Mouse (Mus musculus): ENCODE data around the gene Scn8a.

Scn8a gene

DNA sequence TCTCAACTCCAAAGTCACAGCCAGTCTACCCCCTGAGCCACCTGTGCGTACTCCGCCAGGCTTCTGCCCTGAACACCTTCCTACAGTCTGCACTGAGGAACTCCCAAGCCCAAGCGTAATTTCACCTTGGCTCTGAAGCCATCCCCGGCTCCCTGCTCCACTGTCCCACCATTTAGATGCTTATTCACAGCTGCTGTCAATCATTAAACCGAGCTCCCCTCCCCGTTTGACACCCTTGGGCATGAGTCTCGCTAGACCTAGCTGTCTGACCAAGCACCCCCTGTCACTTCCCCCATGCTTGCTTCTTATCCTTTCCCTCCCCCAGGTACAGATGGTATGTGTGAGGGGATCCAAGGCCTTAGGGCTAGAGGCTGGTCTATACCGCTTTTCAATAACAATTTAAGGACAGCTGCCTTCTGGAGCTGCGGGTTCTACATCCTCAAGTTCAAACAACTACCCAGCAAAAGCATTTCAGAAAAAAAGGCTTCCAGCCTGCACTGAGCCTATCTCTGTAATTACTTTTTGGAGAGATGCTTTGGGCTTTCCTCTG is 200.1 kb downstream of the Scn8a start:
- DNase-seq (ENCODE audit: low read depth, low spot score), result no peak

DNA sequence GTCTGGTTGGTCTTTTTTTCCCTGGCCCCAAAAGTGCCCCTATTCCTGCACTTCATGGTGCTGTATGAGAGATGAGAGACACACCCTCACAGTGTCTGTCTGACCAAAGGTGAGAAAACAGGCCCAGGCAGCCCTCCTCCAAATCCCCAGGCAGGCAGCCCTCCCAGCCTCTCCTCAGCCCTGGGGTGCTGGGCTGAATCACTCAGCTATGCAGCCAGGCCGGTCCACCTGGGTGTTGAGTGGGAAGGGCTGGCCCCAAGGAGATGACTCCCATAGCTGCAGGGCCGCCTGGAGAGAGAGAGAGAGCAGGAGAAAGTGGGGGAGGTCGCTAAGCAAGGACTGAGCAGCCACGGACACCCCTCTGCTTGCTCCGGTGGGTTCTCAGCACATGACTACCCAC is 201.1 kb downstream of the Scn8a start:
- no peak for DNase-seq (ENCODE audit: low read depth, low spot score)

DNA sequence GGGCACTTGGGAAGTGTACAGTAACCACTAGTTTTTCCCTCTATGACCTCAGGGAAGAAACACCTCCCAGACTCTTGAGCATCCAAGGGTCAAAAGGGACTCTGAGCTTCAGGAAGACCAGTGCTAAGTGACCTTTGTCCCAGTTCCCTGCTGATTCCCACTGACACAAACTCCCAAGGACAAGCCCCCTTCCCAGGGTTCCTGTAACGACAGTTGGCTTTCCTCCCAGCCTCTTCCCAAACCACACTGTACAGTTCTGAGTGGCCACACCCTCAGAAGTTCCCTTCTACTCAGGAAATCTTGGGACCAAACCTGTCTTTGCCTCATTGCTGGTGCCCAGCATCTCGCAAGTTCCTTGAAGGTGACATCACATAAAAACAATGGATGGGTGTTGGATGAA is 203.1 kb downstream of the Scn8a start:
- DNase-seq (ENCODE audit: low read depth, low spot score), result no peak

DNA sequence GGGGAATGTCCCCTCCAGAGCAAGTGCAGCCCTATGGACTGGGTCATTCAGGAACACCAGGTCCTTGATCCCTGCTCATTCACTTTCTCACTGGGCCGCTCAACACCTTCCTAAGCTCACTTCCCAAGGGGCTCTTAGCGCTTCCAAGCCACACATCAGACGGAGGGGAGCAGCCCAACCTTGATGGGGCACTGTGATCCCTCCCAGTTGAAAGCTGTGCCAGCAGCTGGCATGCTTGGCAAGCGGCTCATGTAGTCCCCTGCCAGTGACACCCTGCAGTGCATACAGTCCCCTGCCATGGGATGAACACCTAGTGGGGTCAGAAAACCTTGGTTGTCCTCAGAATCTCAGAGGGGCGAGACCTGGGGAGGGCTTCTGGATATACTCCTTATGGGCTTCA is 204.4 kb downstream of the Scn8a start:
- no peak for DNase-seq (ENCODE audit: low read depth, low spot score)

DNA sequence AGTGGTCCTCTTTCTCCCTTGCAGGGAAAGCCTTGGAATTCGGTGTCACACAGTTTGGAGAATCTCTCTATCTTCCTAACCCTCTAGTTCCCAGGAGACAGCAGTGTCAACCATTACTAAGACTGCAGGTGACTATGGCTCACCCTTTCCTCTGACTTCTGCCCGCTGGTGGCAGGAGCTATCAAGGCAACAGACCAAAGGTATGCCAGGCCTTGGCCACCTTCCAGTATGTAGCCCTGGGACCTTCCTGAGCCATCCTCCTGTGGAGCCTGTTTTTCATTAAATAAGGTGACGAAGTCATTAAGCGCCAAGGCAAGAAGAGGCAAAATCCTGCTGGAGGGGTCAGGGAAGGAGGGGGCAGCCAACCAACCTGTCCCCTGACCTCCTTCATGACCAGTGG is 205.5 kb downstream of the Scn8a start:
- no peak for DNase-seq (ENCODE audit: low read depth, low spot score)

DNA sequence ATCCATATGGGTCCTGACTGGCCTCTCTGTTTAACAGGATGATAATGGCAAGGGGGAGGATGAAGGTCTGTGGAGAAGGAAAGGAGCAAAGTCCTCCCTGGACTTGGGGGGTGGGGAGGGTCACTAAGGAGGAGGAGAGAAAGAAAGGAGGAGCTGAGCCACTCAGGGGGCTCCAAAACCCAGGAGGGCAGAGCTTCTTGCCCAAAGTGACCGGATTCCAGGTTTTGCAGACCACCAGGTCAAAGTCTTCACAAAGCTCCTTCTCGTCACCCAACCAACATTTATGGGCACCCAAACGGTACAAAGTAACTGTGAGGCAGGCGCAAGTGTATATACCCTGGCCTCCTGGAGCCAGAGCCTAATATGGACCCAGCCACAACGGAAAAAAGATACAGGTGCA is 206.0 kb downstream of the Scn8a start:
- no peak for DNase-seq (ENCODE audit: low read depth, low spot score)

DNA sequence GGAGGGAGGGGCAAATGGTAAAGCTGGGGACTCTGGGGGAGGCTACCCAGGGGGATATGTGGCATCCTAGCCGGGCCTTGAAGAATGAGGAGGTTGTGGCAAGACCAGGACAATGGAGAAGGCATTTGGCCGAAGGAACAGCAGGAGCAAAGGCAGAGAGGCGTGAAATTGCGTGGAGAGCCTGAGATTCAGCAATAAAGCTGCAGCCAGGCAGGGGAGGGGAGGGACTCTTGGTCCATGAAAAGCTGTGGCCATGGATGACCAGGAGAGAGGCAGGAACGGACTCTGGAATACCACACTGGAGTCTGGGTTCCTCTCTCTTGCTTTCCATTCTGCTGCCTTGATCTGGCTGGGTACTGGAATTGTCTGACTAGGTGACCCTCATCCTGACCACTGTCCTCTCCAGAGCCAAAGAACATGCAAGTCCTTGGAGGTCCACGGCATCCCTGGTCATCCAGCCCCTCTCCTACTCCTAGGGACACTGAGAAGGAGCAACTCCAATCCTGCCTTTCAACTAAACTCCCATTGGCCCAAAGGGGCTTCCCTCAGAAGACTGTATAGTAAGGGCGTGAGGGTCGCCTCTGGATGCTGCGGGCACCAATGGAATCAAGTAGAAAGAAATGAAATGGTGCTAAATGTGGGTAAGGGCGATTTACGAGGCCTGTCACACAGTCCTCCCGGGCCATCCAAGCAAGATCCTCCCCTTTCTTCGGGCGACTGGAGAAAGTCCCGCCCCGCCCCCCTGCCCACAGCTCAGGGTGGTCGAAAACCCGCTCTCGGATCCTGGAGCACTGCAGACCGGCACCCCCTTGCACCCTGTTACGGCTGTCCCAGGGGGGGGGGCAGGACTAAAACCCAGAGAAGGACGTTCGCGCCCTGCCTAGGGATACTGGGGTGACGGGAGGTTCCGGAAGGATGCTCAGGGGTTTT is 206.7 kb downstream of the Scn8a start:
- no peak for DNase-seq (ENCODE audit: low read depth, low spot score)

DNA sequence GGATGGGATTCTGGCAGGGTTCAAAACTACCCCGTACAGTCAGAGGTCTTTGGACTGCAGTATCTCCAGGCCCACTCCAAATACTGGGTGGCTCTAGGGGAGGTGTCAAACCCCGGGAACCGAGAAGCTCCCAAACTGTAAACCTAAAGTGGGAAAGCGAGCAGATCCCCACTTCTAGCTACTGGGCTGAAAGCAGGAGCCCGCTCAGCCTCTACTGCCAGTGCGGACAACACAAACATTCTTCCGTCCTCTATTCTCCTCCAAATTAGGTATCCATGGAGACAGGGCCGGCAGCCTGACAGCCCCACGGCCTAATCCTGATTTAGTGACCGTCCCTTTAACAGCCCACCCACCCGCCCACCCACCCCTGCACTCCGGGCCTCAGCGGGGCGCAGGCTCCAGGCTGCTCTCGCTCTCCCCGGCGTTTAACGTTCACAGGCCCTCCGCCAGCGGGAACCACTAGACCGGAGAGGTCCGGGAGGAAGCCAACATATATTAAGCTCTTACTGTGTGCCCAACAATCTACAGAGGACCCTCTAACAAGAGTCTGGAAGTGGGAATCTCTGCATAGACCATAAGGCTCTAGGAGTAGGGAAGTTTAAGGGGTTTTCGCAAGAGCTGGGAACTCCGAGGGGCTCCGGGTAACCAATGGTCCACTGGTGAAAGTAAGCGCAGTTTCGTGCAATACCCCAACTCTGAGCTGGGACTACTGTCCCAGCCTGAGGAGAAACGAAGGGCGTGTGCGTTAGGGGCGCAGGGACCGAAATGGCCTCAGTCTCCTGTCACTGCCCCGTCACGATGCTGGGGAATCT is 207.5 kb downstream of the Scn8a start:
- DNase-seq (ENCODE audit: low read depth, low spot score), result no peak

DNA sequence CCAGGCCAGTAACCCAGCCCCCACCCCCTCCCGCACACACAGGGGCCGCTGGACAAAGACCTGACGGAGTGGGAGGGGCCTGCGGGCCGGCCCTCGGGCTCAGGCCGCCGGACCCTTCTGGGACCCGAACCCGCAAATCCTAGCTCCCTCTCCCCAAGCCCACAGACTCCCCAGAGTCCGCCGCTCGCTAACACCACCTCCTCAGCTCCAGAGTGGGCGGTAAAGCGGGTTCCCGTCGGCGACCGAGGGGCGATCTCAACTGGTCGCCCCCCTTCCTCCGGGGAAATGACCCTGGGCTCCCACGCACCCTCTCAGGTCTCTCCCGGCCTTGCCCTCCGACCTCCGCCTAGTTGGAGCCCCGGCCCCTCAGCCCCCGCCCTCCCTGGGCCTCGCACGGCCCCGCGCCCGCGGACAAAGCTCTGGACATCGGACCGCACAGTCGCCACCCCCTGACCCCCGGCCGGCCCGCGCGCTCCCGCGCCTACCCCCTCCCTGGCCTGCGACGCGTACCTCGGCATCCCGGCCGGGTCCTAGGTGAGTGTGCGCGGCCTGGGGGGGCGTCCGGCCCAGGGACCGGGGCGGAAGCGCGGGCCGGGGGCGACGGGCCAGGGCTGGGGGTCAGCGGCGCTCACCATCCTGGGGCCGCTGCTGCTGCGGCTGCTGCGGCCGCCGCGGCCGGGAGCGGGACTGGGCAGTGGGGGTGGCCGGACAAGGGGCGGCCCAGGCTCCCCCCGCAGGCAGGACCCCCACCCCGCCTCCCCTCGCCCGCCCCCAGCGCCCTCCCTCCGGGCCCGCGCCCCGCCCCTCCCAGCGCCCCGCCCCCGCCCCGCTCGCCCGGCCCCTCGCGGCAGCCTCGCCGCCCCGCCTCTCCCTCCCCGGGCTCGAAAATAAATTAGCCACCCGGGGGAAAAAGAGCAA is 208.4 kb downstream of the Scn8a start, which contains the start of gene Fignl2:
Gene Fignl2, minus strand, starts transcription at position 755 of the 918 bp plus-strand sequence.
- DNase-seq (ENCODE audit: low read depth, low spot score), result no peak

DNA sequence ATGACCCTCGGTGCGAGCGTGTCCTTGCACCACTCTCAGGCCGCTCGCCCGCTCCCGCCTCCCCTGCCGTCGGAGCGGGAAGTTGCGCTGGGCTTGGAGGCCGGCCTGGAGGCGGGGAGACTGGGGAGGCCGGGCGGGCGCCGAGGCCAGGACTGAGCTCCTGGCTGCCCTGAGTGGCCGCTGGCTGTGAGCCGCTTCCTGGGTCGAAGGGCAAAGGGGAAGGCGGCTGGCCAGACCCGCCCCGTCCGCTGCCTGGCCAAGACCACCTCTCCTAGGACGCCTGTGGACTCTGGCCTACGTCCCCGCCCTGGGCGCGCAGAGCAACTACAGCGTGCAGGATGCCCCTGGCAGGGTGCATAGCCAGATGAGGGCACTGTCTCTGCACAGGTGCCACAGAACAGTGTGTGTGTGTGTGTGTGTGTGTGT is 209.1 kb downstream of the Scn8a start:
- no peak for DNase-seq (ENCODE audit: low read depth, low spot score)

DNA sequence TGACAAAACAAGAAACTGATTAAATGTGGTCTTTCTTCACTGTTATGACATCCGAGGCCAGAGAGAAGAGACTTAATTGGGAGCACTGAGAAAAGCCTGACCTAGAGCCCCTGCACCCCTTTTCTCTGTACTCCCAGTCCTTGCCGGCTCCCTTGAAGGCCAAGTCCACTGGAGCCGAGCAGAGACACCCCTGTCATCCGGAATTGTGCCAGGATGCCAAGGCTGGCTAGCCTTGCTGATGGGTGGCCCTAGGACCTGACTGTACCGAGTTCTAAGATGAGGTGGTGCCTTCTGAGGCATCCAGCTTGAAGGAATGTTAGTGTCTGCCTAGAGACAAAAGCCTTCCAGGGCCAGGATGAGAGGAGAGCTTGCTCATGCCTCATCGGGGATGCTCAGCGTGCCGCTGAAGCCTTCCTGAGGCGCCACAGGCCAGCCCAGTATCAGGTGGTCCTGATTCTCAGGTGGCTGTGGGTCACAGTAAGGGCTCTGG is 210.4 kb downstream of the Scn8a start:
- no peak for DNase-seq (ENCODE audit: low read depth, low spot score)

DNA sequence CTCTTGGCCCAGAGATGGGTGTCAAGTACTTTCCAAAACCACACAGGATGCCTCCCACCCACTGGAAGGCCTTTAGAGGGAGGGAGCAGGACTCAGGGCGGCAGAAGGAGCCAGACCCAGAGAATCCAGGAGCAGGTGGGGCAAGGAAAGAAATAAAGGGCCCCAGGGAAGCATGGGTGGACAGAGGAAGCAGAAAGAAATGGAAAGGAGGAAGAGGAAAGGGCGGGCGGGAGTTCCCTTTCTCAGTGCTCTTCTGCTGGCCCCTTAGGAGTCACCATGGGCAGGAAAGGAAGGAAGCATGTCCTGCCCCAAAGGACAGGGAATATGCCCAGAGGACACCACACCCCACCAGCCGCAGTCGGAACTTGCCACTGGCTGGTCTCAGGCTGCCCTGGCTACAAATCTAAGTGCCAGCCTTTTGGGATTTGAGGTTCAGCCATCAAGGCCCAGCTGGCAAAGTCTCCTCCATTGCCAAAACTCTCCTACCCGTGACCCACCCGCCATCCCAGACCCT is 211.4 kb downstream of the Scn8a start:
- DNase-seq (ENCODE audit: low read depth, low spot score), result no peak

DNA sequence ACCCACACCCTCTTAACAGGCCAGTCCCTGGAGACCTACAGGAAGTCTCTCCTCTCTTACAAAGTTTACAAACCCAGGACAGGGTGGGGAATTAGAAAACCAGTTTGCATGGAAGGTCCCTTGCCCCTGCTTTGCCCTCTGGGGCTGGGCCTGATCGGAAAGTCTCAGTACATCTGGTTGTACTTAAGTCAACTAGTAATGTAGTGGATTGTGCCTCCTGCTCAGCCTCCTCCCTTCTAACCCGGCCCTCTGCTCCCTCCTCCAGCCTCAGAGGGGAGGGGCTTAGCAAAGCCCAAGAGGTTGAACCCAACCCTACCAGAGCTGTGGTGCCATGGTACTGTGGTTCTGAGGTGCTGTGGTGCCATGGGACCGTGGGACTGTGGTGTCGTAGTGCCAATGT is 212.6 kb downstream of the Scn8a start:
- DNase-seq (ENCODE audit: low read depth, low spot score), result no peak

DNA sequence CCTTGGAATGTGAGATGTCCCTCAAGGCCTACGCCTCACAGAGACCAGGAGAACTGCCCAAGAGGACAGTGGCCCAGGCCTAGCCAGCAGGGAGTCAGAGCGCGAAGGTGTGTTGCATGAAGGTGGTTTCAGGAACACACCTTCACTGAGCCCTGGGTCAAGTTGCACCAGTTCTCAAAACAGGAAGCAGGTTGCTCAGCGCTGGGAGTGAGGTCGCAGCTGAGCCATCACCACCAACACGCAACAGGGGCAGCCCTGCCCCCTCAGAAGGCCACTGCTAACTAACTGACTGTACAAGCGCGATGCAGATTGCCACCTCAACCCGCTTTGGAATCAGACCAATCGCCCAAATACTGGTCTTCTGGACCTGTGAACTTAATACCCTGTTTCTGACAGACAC is 214.8 kb downstream of the Scn8a start:
- no peak for DNase-seq (ENCODE audit: low read depth, low spot score)

DNA sequence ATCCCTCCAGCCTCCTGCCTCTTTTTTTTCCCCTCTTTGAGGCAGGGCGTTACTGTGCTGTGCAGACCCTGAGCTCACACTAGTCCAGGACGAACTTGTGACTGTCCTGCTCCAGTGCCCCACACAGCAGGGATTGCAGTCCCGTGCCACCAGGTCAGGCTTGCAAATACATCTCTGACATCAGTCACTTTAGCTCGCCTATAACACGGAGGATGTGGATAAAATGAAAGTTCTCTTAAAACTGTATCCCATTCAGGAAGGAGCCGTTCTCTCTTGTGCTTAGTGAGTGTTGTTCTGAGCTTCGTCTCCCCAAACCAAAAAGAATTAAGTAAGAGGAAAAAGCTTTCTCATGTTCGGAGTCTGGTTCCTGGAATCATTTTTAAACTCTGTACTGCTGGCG is 216.8 kb downstream of the Scn8a start:
- DNase-seq (ENCODE audit: low read depth, low spot score), result no peak

DNA sequence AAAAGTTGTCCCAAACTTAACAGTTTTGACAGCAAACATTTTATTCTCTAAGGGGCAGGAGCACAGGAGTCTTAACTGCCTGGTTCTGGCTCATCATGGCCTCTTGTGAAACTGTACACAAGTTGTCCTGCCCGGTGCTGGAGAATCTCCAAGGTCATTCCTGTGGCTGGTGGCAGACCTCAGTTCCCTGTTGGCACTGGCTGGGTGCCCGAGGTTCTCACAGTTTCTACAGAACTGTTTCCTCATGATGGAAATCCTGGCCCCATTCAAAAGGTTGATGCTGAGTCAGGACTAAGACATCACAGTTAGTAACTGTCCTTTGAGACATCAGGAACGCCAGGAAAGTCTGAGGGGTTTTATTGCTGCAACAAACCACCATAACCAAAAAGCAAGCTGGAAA is 217.3 kb downstream of the Scn8a start:
- DNase-seq (ENCODE audit: low read depth, low spot score), result no peak

DNA sequence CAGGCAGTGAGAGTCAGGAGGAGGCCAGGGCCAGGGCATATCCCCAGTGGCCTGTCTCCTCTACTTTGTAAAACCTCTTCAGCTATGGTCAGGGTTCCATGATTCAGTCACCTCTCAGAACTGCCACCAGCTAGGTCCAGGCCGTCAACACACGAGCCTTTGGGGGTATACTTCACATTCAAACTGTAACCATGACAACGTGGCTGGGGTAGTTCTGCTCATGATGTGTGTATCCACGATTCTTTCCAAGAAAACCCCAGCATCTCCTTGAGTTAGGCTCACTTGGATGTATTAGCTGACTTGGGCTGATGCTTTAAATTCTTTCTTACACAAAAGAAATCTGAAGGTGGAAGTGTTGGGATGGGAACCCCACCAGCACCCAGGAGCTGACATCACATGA is 218.6 kb downstream of the Scn8a start:
- DNase-seq (ENCODE audit: low read depth, low spot score), result no peak

DNA sequence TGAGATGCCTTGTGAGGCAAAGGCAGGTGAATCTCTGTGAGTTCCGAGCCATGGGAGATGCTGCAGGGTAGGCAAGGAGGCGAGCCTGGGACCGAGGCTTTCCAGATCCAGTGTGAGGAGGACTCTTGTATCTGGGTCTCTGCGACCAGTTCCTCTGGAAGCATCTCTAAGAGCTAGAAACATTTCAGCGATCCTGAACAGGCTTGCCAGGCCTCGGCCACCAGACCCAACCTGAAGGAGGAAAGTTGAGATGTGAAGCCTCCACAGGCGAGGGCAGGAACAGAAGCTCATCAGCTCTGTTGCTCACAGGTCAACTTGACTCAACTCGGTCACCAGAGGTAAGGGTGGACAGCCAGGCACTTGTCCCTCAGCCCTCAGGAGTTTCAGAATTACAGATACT is 221.9 kb downstream of the Scn8a start:
- no peak for DNase-seq (ENCODE audit: low read depth, low spot score)

DNA sequence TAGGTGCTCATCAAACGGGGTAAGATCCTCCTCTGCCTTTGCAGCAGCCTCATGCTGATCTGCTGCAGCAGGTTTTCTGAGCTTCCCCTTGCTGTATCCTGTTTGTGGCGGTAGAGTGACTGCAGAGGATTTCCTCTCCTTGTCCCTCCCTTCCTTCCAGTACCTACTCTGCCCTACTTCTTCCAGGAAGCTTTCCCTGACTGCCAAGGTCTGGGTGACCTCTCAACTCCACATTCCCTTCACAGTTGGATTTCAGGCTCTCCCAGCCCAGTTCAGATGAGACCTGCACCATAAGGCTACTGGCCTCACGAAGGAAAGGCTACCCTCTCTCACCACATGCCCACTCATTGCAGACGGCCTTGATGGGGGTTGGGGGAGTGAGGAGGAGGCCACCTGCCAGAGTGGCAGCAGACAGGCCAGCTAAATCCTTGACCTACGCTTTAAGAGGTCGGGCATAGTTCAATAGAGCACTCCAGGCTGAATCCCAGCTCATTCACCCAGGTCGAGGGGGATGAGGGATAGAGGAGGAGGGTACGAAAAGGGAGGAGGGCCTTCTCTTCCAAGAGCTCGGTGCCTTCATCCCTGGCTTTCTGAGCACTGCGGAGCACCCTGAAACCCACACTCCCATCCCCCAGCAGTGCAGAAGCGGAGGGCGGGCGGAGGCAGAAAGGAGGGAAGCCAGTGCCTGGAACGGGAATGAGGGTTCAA is 222.6 kb downstream of the Scn8a start:
- no peak for DNase-seq (ENCODE audit: low read depth, low spot score)

All from retina, postnatal 7 days (tissue).